Mouse (Mus musculus) liver, embryonic 16.5 days (tissue): Measurements from ENCODE around the gene Zcchc24. TPM values are rescaled to one million over a fixed set of nuclear protein-coding genes. Genes with fewer than 3 reads are reported as not detected.

Experiments used
- ATAC-seq: fragments of 200-750 bp; cut with Nextera tagmentation; 2 replicates; pipeline ENCODE4 v1.8.0; 2017; ENCODE audit warnings: low read depth, mild to moderate bottlenecking, moderate number of reproducible peaks, moderate library complexity
- H3K27ac ChIP-seq: fragments of 300-500 bp; sonication (generic); 2 replicates; pipeline ENCODE4 v1.5.1; 2014; ENCODE audit warnings: mild to moderate bottlenecking, low read length
- H3K27me3 ChIP-seq: fragments of 300-500 bp; sonication (generic); 2 replicates; pipeline ENCODE4 v1.6.1; 2014; ENCODE audit warnings: low read depth, low read length, mixed read lengths; ENCODE audit not compliant: control insufficient read depth, insufficient read depth
- H3K36me3 ChIP-seq: fragments of 300-500 bp; sonication (generic); 2 replicates; pipeline ENCODE4 v1.6.1; 2014; ENCODE audit warnings: mild to moderate bottlenecking; ENCODE audit not compliant: control insufficient read depth, insufficient read depth
- H3K4me1 ChIP-seq: fragments of 300-500 bp; sonication (generic); 2 replicates; pipeline ENCODE4 v1.6.1; 2014; ENCODE audit warnings: low read depth, low read length, mixed read lengths; ENCODE audit not compliant: control insufficient read depth
- H3K4me2 ChIP-seq: fragments of 300-500 bp; sonication (generic); 2 replicates; pipeline ENCODE4 v1.6.1; 2014; ENCODE audit warnings: low read depth, low read length, mixed read lengths
- H3K4me3 ChIP-seq: fragments of 300-500 bp; sonication (generic); 2 replicates; pipeline ENCODE4 v1.5.1; 2014; ENCODE audit warnings: low read depth, mild to moderate bottlenecking, low read length
- H3K9ac ChIP-seq: fragments of 300-500 bp; sonication (generic); 2 replicates; pipeline ENCODE4 v1.6.1; 2014; ENCODE audit warnings: low read depth, low read length
- H3K9me3 ChIP-seq: fragments of 300-500 bp; sonication (generic); replicated peaks from 2 replicates; pipeline ENCODE4 v1.6.1; 2016; ENCODE audit warnings: low read length; ENCODE audit not compliant: control insufficient read depth
- WGBS: fragments of 180-500 bp; shearing (Covaris S2); extraction: QIAGEN DNeasy Blood & Tissue Kit; methylation state at CpG from one replicate; pipeline ENCODE4 v1.1.7; 2014; ENCODE audit not compliant: insufficient replicate concordance; 5-methylcytosine and 5-hydroxymethylcytosine counted together
- polyA plus RNA-seq: library from polyadenylated mRNA; unstranded; fragments of >200 nt; fragmentation: Nextera tagmentation; extraction: Ambion mirVana; gene quantifications from 2 replicates; pipeline ENCODE4 v1.2.1, GENCODE M21; 2015

The Zcchc24 gene
- polyA plus RNA-seq, 1 experiment from 2014 or later = 5.5 TPM

- Histone ChIP-seq H3K36me3 (no peaks in the 10 kb centered on the region), H3K27me3 (no peaks in the 10 kb centered on the region), H3K9me3 (no peaks in the 10 kb centered on the region), H3K9ac (no peak overlapping the region), H3K4me1 (peaks cover 33% of the 10 kb centered on the region), H3K4me2 (no peak overlapping the region), H3K4me3 (no peak overlapping the region), H3K27ac (peak overlapping the region; percentile 57)
- ATAC-seq = no peak
- WGBS = 78% methylated on average over 2 of the region's 2 CpGs
Observed at GRCm38 (mm10) chr14:25708917-25709316, 59.9 kb downstream of the Zcchc24 start.

GRCm38 (mm10) chr14:25708451-25708850, 60.4 kb downstream of the Zcchc24 start:
- H3K27ac ChIP-seq = no peak overlapping the region
- peaks cover 33% of the 10 kb centered on the region for H3K4me1 ChIP-seq
- no peaks in the 10 kb centered on the region for H3K36me3 ChIP-seq
- no peaks in the 10 kb centered on the region for H3K9me3 ChIP-seq
- no peaks in the 10 kb centered on the region for H3K27me3 ChIP-seq
- no peak overlapping the region for H3K4me2 ChIP-seq
- no peak for ATAC-seq
- no peak overlapping the region for H3K4me3 ChIP-seq
- 33% methylated on average over 4 of the region's 4 CpGs for WGBS
- no peak overlapping the region for H3K9ac ChIP-seq

- Histone ChIP-seq H3K4me1 (peaks cover 33% of the 10 kb centered on the region), H3K27ac (no peak overlapping the region), H3K4me2 (no peak overlapping the region), H3K4me3 (no peak overlapping the region), H3K27me3 (no peaks in the 10 kb centered on the region), H3K9me3 (no peaks in the 10 kb centered on the region), H3K36me3 (no peaks in the 10 kb centered on the region), H3K9ac (no peak overlapping the region)
- no peak for ATAC-seq
- 22% methylated on average over 5 of the region's 5 CpGs for WGBS
Observed at GRCm38 (mm10) chr14:25707691-25708181, 61.1 kb downstream of the Zcchc24 start.

GRCm38 (mm10) chr14:25701986-25702385, 66.9 kb downstream of the Zcchc24 start:
- H3K4me1 ChIP-seq = no peaks in the 10 kb centered on the region
- no peaks in the 10 kb centered on the region for H3K9me3 ChIP-seq
- no peak overlapping the region for H3K27ac ChIP-seq
- ATAC-seq = no peak
- peaks cover 5% of the 10 kb centered on the region for H3K36me3 ChIP-seq
- H3K4me3 ChIP-seq = no peak overlapping the region
- H3K27me3 ChIP-seq = no peaks in the 10 kb centered on the region
- H3K4me2 ChIP-seq = no peak overlapping the region
- H3K9ac ChIP-seq = no peak overlapping the region

- Histone ChIP-seq H3K9me3 (no peaks in the 10 kb centered on the region), H3K36me3 (peaks cover 5% of the 10 kb centered on the region), H3K27me3 (no peaks in the 10 kb centered on the region), H3K9ac (no peak overlapping the region), H3K4me3 (no peak overlapping the region), H3K4me1 (peaks cover 16% of the 10 kb centered on the region), H3K27ac (no peak overlapping the region), H3K4me2 (no peak overlapping the region)
- WGBS = 56% methylated on average over 2 of the region's 2 CpGs
- ATAC-seq = no peak
Observed at GRCm38 (mm10) chr14:25696356-25696755, 72.5 kb downstream of the Zcchc24 start.

- no peaks in the 10 kb centered on the region for H3K27me3 ChIP-seq
- 10% methylated on average over 6 of the region's 6 CpGs for WGBS
- no peaks in the 10 kb centered on the region for H3K9me3 ChIP-seq
- peak overlapping the region; percentile 94 for H3K4me2 ChIP-seq
- H3K27ac ChIP-seq = no peak overlapping the region
- H3K36me3 ChIP-seq = peaks cover 5% of the 10 kb centered on the region
- peak overlapping the region; percentile 82 for H3K4me3 ChIP-seq
- no peak for ATAC-seq
- peak overlapping the region; percentile 76; the same call in 1 of the 2 replicates for H3K9ac ChIP-seq
- peaks cover 16% of the 10 kb centered on the region for H3K4me1 ChIP-seq
Observed at GRCm38 (mm10) chr14:25695059-25695458, 73.8 kb downstream of the Zcchc24 start.

GRCm38 (mm10) chr14:25694569-25694897, 74.3 kb downstream of the Zcchc24 start:
- Histone ChIP-seq H3K4me3 (peak overlapping the region; percentile 82), H3K9me3 (no peaks in the 10 kb centered on the region), H3K27ac (no peak overlapping the region; the same call in 1 of the 2 replicates), H3K4me2 (peak overlapping the region; percentile 94), H3K9ac (peak overlapping the region; percentile 76), H3K4me1 (peaks cover 16% of the 10 kb centered on the region), H3K36me3 (peaks cover 3% of the 10 kb centered on the region), H3K27me3 (no peaks in the 10 kb centered on the region)
- 1% methylated on average over 10 of the region's 10 CpGs for WGBS
- peak; percentile 54 for ATAC-seq

- Histone ChIP-seq H3K4me3 (peak within 1 kb of the TSS; percentile 82), H3K4me1 (peaks cover 16% of the 10 kb centered on the region), H3K27me3 (no peaks in the 10 kb centered on the region), H3K27ac (peak within 1 kb of the TSS; percentile 49; the same call in 1 of the 2 replicates), H3K4me2 (peak within 1 kb of the TSS; percentile 94), H3K36me3 (peaks cover 2% of the 10 kb centered on the region; the same call in 1 of the 2 replicates), H3K9me3 (no peaks in the 10 kb centered on the region), H3K9ac (peak within 1 kb of the TSS; percentile 76)
- WGBS = under 1% methylated on average over 63 of the region's 70 CpGs
- ATAC-seq = peak; percentile 93
Observed at GRCm38 (mm10) chr14:25693888-25694568, 74.8 kb downstream of the Zcchc24 start, which contains the start of gene Ppif. TSS of gene Ppif (plus strand) at chr14:25694154.

GRCm38 (mm10) chr14:25693271-25693887, 75.5 kb downstream of the Zcchc24 start:
- Histone ChIP-seq H3K4me1 (peaks cover 16% of the 10 kb centered on the region), H3K4me2 (peak overlapping the region; percentile 94), H3K27me3 (no peaks in the 10 kb centered on the region), H3K36me3 (no peaks in the 10 kb centered on the region; the same call in 1 of the 2 replicates), H3K27ac (no peak overlapping the region), H3K9me3 (no peaks in the 10 kb centered on the region), H3K9ac (peak overlapping the region; percentile 30; the same call in 1 of the 2 replicates), H3K4me3 (peak overlapping the region; percentile 82)
- 51% methylated on average over 6 of the region's 6 CpGs for WGBS
- ATAC-seq = peak; percentile 1; the same call in 1 of the 2 replicates
